Mouse (Mus musculus): ENCODE measurements around the gene Tmem51.

DNA sequence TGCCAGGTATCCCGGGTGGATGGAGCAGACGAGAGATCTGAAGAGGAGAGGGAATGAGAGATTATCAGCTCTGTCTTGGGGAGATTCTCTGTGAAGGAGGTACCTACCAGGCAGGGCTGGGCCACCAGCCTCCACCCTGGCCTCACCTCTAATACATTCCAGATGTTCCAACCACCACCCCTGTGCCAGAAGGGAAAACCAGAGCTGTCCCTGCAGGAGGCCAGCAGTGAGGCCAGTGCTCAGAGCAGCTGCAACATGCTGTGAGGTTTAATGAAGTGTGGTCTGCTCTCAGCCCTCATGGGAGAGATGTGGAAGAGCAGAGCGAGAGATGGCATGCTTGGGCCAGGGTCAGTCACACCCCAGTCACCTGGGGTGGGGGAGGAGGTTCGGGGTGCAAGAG is 46.2 kb downstream of the Tmem51 start:
- TF ChIP-seq CTCF (IDR thresholded peaks at IDR 0.05; ENCODE audit: low read depth) (no peak), EP300 (optimal IDR thresholded peaks at IDR 0.05) (no peak)

Measured in stomach, postnatal 0 days (tissue).